Mouse (Mus musculus) C2C12 (cell line): ENCODE measurements at regions not wholly inside any gene's neighbourhood (a gene's known extent, or its start where the extent isn't known, plus 50 kb on each side); places are given as distances from the start of the nearest gene placed in this dataset.
"Not testable (repeated sequence)": the region's sequence is repeated elsewhere in the genome, so short reads cannot be mapped to it uniquely, and the experiment has no call there.

Experiments used
- H3K27me3 ChIP-seq: one replicate; pipeline ENCODE4 v1.6.1; 2011; ENCODE audit not compliant: control insufficient read depth, insufficient read depth, insufficient read length
- H3K36me3 ChIP-seq: one replicate; pipeline ENCODE4 v1.6.1; 2011; ENCODE audit not compliant: control insufficient read depth, insufficient read depth
- H3K4me3 ChIP-seq: one replicate; pipeline ENCODE4 v1.5.1; 2011; ENCODE audit warnings: mild to moderate bottlenecking, control low read depth; ENCODE audit not compliant: poor library complexity, insufficient read depth, severe bottlenecking
- H3K79me2 ChIP-seq: one replicate; pipeline ENCODE4 v1.6.1; 2011; ENCODE audit not compliant: control insufficient read depth, insufficient read depth
- H3K79me3 ChIP-seq: one replicate; pipeline ENCODE4 v1.6.1; 2011; ENCODE audit warnings: low read depth, control low read depth
- H3ac ChIP-seq: one replicate; pipeline ENCODE3; 2011; ENCODE audit warnings: low read depth; ENCODE audit not compliant: control insufficient read depth, insufficient read length
- CEBPB ChIP-seq: IDR thresholded peaks from one replicate; pipeline ENCODE4 v1.6.1; 2011; ENCODE audit warnings: low read depth, mild to moderate bottlenecking, control low read depth, moderate library complexity
- CTCF ChIP-seq: IDR thresholded peaks from one replicate; pipeline ENCODE4 v1.5.1; 2011; ENCODE audit not compliant: control insufficient read depth, insufficient read depth, insufficient read length
- FOSL1 ChIP-seq: IDR thresholded peaks from one replicate; pipeline ENCODE4 v1.8.0; 2011; ENCODE audit warnings: mild to moderate bottlenecking, low read length; ENCODE audit not compliant: poor library complexity, insufficient read depth, severe bottlenecking
- MAX ChIP-seq: IDR thresholded peaks from one replicate; pipeline ENCODE4 v1.6.1; 2011; ENCODE audit warnings: mild to moderate bottlenecking, control low read depth
- MYOD1 ChIP-seq: IDR thresholded peaks from one replicate; pipeline ENCODE4 v1.6.1; 2011; ENCODE audit warnings: low read depth; ENCODE audit not compliant: control insufficient read depth, insufficient read length
- MYOG ChIP-seq: IDR thresholded peaks from one replicate; pipeline ENCODE4 v1.6.1; 2011; ENCODE audit not compliant: control insufficient read depth, insufficient read length; ENCODE audit errors: extremely low read depth
- USF1 ChIP-seq: IDR thresholded peaks from one replicate; pipeline ENCODE4 v1.6.1; 2011; ENCODE audit warnings: low read depth, mild to moderate bottlenecking, control low read depth, moderate library complexity

GRCm38 (mm10) chr4:105713956-105714355, 75.7 kb upstream of the Gm12728 start:
- H3K27me3 ChIP-seq = no peaks in the 10 kb centered on the region
- H3K79me3 ChIP-seq = no peaks in the 10 kb centered on the region
- no peak for TF ChIP-seq CEBPB
- no peak for TF ChIP-seq CTCF
- TF ChIP-seq MYOD1 = no peak
- TF ChIP-seq MAX = no peak
- TF ChIP-seq USF1 = no peak
- no peak for TF ChIP-seq MYOG
- no peak for TF ChIP-seq FOSL1
- no peak overlapping the region for H3ac ChIP-seq
- H3K4me3 ChIP-seq = no peak overlapping the region
- H3K79me2 ChIP-seq = no peaks in the 10 kb centered on the region
- no peaks in the 10 kb centered on the region for H3K36me3 ChIP-seq

- Histone ChIP-seq H3K36me3 (no peaks in the 10 kb centered on the region), H3ac (no peak overlapping the region), H3K27me3 (no peaks in the 10 kb centered on the region), H3K79me3 (no peaks in the 10 kb centered on the region), H3K4me3 (no peak overlapping the region), H3K79me2 (no peaks in the 10 kb centered on the region)
- TF ChIP-seq CEBPB (no peak), MYOD1 (no peak), MAX (no peak), USF1 (no peak), FOSL1 (no peak), CTCF (no peak), MYOG (no peak)
Observed at GRCm38 (mm10) chr4:105718080-105718479, 71.6 kb upstream of the Gm12728 start.

- Histone ChIP-seq H3K79me3 (no peaks in the 10 kb centered on the region), H3K4me3 (no peak overlapping the region), H3ac (no peak overlapping the region), H3K79me2 (no peaks in the 10 kb centered on the region), H3K36me3 (no peaks in the 10 kb centered on the region), H3K27me3 (no peaks in the 10 kb centered on the region)
- no peak for TF ChIP-seq MYOG
- no peak for TF ChIP-seq MYOD1
- no peak for TF ChIP-seq CTCF
- no peak for TF ChIP-seq MAX
- no peak for TF ChIP-seq USF1
- TF ChIP-seq FOSL1 = no peak
- TF ChIP-seq CEBPB = no peak
Observed at GRCm38 (mm10) chr4:105728696-105729095, 61.0 kb upstream of the Gm12728 start.

- Histone ChIP-seq H3K4me3 (no peak overlapping the region), H3K27me3 (no peaks in the 10 kb centered on the region), H3K79me2 (no peaks in the 10 kb centered on the region), H3K36me3 (no peaks in the 10 kb centered on the region), H3K79me3 (no peaks in the 10 kb centered on the region), H3ac (no peak overlapping the region)
- TF ChIP-seq MYOG (no peak), CEBPB (no peak), MAX (no peak), FOSL1 (no peak), USF1 (no peak)
Observed at GRCm38 (mm10) chr4:105730900-105731299, 58.8 kb upstream of the Gm12728 start.

GRCm38 (mm10) chr4:105735116-105735515, 54.6 kb upstream of the Gm12728 start:
- H3K36me3 ChIP-seq, H3K79me2 ChIP-seq, H3ac ChIP-seq, H3K27me3 ChIP-seq, H3K4me3 ChIP-seq, H3K79me3 ChIP-seq: not testable (repeated sequence)
